Mouse (Mus musculus): ENCODE data around the gene Nod2.

Nod2 gene

DNA sequence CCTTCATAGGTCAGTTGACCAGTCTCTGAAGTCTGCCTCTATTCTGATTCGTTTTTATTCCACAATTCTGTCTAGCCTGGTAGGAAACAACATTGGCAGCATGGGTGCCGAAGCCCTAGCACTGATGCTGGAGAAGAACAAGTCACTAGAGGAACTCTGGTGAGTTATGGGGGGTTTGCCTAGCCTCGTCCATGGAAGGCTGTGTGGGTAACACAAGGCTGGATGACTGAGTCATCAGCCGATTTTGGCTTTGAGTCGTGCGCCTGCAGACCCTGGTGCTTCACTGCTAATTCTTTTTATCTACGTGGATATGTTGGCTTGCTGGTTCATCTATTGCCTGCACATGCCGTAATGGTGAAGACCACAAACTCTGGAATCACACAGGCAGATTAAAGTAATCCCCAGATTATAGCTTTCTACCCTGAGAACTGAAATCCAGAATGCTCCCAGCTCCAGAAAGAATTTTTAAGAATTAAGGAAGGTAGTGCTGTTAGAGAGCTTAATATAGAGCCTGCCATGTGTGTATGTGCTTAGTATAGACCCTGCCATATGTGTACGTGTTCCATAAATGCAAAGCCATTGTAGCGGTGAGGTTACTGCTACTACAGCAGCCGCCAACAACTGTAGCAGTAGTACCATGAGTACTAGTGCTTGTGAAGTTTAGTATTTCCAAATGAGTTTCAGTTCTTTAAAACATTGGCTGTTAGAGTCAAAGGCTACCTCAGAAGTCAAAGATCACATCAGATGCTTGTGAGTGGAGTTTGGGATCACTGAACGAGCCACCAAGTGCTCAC, 28.5 kb downstream of the Nod2 start:
- no peak for DNase-seq (ENCODE audit: extremely low read depth, insufficient read length, low spot score)

DNA sequence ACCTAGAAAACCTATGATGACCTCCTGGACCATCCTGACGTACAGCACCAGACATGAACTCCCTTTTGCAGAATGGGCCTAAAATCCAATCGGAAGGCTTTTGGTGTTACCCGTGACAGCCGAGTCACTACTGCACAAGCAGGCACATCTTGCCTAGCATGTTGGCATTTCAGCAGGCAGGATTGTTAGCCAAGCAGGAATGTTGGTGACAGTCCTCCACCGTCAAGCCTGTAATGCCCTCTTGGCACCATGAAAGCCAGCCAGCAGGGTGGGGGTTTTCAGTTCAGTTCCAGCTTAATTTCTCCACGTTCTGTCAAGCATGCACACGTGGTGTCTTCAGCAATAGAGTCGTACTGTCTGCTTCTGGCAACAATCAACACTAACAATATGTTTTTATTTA, 30.0 kb downstream of the Nod2 start:
- no peak for DNase-seq (ENCODE audit: extremely low read depth, insufficient read length, low spot score)

DNA sequence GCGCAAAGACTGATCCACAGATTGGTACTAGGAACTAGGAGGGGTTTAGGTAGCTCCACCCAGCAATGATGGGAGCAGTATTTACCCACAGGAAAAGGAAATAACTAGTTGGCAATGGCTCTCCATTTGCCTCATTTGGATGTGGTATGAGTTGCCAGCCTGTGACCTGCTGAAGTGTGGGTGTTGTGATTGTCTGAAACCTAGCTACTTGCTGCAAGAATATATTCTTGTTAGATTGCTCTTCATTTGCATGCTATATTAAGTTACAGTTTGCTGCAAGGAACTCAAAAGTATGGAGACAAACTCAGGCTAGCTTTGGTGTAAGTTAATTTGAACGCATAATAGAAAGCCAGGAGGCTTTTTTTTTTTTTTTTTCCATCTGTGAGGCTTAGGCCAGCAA, 33.5 kb downstream of the Nod2 start:
- DNase-seq (ENCODE audit: extremely low read depth, insufficient read length, low spot score): no peak

DNA sequence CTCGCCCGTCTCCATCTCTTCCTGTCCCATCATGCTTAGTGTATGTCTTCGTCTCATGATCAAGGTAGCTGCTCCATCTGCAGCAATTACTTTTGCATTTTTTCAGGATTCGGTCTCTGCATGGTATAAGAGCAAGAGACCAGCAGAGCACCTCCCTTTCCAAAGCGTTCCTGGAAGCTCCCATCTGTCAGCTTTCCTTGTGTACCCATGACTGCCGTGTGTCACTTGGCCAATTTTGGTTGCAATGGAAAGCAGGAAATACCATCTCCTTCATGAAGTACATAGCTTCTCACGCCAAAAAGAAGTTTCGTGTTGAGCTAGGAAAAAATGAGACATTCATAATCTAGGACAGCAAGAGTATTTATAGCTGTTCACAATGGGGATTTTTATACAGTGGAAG, 33.9 kb downstream of the Nod2 start:
- DNase-seq (ENCODE audit: extremely low read depth, insufficient read length, low spot score): no peak

DNA sequence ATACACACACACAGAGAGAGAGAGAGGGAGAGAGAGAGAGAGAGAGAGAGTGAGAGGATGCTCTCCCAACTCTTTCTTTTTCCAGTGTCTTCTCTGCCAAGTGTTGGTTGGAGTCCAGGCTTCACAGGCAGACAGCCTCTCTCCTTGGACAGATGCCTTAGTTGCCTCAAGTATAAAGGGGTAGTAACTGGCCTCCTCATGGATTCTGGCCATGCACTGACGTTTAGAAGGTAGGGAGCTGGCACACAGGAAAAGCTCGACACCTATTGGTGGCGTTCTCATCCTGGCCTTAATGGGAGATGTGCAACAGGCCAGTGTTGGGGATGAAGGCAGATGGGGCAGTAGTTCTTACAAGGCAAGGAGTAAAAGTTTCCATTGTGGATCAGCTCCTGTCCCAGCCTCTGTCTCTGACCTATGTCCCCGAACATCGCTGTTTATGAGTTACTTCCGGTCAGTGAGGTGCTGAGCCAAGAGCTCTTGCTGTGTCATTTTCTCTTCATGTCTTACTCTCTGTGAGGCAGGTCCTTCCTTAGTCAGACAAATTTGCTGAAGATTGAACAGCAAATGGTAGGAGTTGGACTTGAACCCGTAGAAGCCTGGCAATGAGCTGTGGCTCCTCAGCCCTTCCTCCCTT, 36.7 kb downstream of the Nod2 start:
- DNase-seq (ENCODE audit: extremely low read depth, insufficient read length, low spot score): no peak

DNA sequence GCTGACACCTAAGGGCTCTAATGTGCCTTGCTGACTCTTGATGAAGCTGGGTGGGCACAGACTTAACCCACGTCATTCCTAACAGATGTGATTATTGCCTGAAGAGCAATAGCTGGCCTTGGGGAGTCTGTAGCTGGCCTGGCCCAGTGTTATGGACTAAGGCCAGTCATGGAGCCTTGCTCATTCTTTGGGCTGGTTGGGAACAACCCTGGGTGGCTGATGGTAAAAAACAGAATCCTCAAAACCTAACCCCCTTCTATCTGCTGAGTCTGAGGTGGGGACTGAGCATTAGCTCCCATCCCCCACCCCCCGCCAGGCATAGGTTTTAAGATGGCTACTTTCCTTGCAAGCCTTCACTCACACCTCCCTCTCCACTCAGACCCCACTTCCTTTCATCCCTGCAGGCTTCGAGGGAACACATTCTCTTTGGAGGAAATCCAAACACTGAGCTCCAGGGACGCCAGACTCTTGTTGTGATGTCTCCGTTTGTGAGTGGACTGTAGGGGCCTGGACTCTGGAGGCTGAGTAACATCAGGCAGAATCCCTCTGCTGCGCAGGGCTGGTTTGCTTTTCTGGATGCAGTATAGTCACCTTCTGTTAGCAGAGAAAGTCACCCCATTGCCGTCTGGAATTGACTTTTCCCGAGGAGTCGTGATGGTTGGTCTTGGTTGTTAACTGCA, 39.3 kb downstream of the Nod2 start:
- DNase-seq (ENCODE audit: extremely low read depth, insufficient read length, low spot score): no peak

DNA sequence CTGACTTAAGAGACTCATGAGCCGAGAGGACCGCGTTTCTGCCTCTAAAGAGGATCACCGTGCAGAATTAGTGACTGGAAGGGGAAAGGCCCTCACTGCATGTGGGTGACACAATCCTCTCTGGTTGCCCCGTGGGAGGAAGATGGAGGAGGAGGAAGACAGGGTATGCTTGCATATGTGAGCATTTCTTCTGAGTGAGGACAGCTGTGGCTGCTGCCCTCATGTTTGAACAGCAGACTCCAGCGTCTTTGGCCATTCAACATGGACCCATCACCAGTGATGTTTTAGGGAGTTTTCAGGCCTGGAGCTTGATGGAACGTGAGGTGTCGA, 39.8 kb downstream of the Nod2 start:
- DNase-seq (ENCODE audit: extremely low read depth, insufficient read length, low spot score): no peak

DNA sequence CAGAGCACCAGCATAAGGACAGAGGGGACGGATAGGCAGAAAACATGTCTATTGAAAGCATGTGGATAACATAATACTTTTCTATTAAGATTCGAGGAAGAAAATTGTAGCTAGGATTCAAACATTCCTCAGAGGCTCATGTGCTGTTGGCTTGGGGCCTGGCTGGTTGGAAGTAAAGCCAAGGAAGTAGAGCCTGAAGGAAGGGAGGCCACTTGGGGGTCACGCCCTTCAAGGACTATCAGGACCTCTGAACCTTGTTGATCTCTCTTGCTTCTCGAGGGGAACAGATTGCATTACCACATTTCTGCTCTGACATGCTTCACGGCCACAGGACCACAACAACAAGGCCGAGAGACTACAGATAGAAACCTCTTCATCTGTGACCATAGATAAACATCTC, 42.0 kb downstream of the Nod2 start:
- DNase-seq (ENCODE audit: extremely low read depth, insufficient read length, low spot score): no peak

DNA sequence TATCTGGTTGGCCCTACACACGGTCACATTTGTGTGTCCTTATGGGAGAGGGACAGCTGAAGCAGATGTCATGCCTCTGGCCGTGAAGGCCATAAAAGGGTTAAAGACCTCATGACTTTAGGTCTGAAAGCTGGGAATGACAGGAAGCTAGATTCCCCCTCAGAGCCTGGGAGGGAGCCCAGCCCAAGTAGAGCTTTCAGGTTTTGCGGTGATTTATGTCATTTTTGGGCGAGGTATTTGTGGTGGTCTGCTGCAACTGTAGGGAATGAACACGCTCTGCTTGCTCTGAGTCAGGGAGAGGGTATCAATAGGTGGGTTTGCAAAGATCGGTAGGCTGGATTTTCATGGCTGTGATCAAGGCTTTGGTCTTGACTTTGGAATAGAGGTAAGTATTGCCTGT, 42.8 kb downstream of the Nod2 start:
- no peak for DNase-seq (ENCODE audit: extremely low read depth, insufficient read length, low spot score)

DNA sequence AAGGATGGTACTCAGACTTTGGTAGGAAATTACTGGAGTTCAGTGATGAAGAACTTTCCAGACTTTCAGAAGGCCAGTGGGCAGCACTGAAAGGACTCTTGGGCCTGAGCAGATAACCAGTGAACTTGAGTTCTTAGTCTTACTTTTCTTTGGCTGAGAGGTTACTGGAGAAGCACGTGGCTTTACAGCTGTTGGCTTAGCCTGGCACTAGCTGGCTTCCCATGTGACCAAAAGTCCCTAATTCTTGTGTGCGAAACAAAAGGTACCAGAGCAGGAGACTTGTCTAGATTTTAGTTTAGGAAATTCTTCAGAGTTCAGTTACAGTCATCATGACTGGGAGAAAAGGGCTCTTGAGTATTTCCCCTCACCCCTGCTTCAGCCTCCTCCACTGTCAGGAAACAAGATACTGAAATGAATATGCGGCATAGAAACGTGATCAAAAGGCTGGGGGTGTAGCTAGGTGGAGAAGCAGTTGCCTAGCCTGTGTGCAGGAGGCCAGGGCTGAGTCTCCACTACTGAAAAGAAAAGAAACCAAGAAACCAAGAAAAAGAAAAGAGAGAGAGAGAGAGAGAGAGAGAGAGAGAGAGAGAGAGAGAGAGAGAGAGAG, 44.3 kb downstream of the Nod2 start:
- no peak for DNase-seq (ENCODE audit: extremely low read depth, insufficient read length, low spot score)

DNA sequence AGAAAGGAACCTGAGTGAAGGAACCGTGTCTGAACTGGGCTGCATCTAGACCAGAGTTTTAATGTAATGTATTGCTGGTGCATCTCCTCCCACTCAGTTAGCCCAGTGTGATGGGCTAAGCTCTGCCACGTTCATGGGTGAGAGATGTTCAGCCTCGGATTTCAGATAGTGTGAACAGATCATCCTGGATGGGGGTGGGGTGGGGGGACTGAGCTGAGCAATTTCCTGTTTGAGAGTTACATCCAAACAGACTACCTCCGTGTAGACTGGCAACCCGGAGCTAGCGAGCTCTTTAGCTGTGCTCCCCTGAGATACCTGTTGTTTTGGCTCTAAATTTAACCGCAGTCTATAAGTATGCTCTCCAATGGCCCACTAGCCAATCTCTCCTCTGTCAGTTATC, 44.8 kb downstream of the Nod2 start:
- DNase-seq (ENCODE audit: extremely low read depth, insufficient read length, low spot score): no peak

DNA sequence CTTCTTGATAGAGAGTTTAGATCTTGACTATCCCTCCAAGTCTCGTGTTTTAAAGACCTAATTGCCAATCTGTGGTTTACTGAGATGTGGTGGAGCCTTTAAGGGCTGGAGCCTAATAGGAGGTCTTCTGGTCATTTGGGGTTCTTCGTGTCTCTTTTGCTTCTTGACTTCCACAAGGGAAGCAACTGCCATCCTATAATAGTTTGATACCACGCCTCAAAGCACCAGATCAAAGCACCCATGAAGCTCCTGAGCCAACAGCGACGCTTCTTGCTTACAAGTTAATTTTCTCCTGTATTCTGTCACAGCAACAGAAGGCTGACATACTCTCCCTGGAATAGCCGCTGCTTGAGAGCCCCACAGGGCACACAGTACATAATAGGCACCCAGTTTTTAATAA, 45.8 kb downstream of the Nod2 start:
- DNase-seq (ENCODE audit: extremely low read depth, insufficient read length, low spot score): no peak

DNA sequence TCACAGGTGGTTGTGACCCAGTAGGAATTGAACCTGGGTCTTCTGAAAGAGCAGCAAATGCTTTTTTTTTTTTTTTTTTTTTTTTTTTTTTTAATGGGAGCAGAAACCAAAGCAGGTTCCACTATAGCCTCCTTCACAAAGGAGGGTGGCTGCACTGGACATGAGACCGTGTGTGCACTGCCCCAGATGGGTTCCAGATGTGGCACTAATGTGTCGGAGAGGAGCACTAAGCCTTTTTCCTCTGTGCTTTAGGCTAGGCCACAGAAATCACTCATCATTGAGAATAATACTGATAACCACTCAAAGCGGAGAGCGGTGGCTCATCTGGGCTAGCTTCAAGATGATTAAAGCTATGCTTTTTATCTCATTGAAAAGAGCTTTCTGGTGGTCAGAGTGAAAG, 46.3 kb downstream of the Nod2 start:
- DNase-seq (ENCODE audit: extremely low read depth, insufficient read length, low spot score): no peak

DNA sequence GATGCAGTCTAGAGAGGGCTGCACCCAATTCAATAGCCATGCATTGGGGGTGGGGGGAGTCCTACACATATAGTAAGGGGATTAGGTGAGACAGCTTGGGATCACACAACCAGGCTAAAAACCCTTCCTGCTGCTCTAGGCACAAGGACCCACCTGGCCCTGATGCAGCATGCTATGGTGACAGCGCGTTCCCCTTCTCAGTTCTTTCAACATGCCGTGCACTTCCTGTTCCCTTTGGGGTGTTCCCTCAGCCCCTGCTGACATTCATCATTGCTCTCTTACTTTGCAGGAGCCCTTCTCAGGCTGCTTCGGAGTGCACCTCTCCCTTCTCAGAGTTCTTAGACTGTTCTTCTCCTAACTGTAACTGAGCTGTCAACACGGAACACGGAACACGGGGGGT, 47.2 kb downstream of the Nod2 start:
- no peak for DNase-seq (ENCODE audit: extremely low read depth, insufficient read length, low spot score)

DNA sequence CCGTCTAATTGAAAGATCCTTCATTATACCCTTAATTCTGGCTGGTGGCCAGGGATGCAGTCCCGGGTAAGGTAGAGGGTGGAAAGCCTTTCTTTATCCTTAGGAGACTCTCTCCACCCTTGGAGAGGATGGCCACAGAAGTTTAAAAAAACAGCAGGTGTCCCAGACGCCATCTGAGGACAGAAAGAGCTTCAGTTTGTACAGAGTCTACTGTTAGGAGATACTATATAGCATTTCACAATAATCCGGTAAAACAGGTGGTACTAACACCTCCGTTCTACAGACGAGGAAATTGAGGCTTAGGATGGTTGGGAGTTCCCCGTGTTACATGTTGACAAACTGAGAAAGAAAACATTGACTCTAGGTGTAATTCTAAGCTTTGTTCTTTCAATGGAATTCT, 49.1 kb downstream of the Nod2 start:
- no peak for DNase-seq (ENCODE audit: extremely low read depth, insufficient read length, low spot score)

DNA sequence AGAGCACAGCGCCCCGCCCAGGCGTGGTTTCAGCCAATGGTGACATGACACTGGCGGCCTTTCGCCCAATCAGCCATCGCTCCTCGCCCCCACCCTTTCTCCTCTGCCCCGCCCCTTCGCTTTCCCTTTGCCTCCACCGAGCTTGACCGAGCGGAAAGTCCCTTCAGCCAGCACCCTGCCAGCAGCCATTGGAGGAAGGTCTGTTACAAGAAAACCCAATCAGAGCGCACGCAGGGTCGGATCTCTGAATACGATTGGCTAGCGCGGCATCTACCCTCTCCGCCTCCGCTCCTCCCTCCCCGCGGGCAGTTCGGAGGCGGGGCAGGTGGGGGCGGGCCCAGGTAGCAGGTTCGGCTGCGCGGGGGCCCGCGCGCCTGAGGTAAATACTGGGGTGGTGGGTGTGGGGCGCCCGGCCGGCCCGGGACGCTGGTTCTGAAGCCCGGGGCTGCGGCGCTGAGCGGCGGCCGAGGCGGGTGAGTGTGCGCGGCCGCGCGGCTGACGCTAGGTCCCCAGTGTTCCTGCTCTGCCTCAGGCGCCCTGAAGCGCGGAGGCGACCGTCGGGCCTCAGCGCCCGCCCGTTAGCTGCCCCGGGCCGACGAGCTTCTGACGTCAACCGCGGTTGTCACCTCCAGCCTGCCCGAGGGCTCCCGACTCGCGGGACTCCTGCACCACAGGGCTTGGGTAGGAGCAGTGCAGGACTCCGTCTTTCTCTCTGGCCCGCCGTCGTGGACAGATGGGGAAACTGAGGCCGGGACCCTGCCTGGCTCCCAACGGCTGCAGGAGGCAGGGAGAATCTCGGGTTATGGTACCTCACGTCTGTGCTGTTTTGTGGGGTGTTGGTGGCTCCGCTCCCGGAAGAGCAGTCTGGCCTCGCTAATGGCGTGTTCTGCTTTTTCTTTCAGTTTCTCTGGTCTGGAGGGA, 49.9 kb downstream of the Nod2 start, which contains the start of gene Cyld:
TSS of gene Cyld (plus strand) at position 308 of the 921 bp plus-strand sequence.
- peak; percentile 98 for DNase-seq (ENCODE audit: extremely low read depth, insufficient read length, low spot score)

DNA sequence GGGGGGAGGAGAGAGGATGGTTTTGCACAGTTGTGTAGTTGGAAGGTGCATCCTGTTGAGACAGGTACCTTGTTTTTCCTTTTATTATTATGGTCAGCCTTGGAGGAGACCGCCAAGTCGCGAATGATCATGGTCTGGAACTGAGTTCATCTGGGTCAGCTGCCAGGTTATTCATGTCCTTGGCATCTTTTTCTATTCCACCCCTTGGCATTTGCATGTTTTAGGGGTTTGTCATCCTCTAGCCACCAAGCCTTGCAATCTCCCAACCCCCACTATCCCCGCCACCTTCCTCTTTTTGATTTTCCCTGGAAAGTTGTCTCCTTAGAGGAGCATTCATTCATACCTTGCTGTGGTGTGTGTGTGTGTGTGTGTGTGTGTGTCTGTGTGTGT, 50.5 kb downstream of the Nod2 start:
- DNase-seq (ENCODE audit: extremely low read depth, insufficient read length, low spot score): peak; percentile 75

DNA sequence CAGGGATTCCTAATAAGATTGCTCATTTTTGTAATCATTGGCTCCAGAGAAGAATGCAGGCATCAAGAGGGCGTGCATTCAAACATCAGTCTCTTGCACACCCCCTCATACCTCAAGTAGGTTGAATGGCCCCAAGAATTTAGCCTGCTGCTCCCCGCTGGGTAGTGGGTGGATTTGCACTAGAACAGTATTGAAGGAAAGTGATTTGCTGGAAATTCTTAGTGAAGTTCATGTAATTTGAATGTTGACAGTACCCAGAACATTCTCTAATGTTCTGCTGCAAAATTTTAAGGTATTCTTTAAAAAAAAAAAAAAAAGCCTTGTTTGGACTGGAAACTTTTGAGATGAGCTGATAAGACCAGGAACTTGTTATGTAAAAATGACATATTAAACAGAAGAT, 50.9 kb downstream of the Nod2 start:
- no peak for DNase-seq (ENCODE audit: extremely low read depth, insufficient read length, low spot score)

DNA sequence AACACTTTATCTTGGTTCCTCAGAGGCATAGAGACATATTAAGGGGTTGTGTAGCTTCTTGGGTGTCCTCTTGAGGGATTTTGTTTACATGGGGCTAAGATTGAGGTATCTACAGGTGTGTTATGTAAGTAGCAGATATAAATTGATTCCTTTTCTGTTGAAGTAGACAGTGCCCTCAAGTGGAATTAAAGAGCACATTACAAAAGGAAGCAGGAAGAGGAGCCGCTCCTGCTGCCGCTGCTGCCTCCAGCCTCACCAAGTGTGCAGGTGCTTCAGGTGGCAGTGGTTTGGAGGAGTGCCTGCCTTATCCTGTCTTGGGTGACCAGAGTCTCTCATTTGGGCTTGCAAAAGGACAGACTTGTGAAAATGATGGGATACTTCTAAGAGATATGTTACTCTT, 54.5 kb downstream of the Nod2 start:
- peak; percentile 3 for DNase-seq (ENCODE audit: extremely low read depth, insufficient read length, low spot score)

DNA sequence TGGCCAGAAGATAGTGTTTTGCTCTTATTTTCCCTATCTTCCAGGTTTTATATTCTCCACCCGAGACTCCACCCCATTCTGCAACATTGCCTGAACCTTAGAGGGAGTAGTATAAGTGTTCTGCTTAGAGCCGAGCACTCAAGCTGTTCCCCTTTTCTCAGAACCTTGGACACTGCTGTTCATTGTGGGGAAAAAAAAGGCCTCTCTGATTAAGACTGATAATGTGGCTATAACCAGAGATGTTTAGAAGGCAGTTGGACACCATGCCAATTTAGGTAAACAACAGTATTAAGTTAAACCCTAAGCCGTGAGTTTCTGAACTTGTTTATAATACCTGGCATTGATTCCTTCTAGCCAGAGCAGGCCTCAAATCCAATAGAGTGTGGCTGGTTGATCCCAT, 55.7 kb downstream of the Nod2 start:
- no peak for DNase-seq (ENCODE audit: extremely low read depth, insufficient read length, low spot score)
